Mouse (Mus musculus) heart, embryonic 14.5 days (tissue): ENCODE results near the gene Trim71. TPM values are rescaled to one million over a fixed set of nuclear protein-coding genes. Genes with fewer than 3 reads are reported as not detected.

Experiments used
- ATAC-seq: fragments of 200-750 bp; cut with Nextera tagmentation; 2 replicates; pipeline ENCODE4 v1.8.0; 2017; ENCODE audit warnings: low read depth, moderate TSS enrichment; ENCODE audit not compliant: insufficient number of reproducible peaks, insufficient read depth, low FRiP score
- H3K27ac ChIP-seq, 2 experiments: fragments of 200-500 bp in 1 of 2; fragments of 300-500 bp in 1 of 2; sonication (generic) in 1 of 2; replicated peaks in 1 of 2; 2 replicates each; pipeline ENCODE4 v1.5.1; 2012 to 2014; ENCODE audit warnings: low read depth in 2 of 2, low read length in 2 of 2, control low read depth in 1 of 2, mild to moderate bottlenecking in 1 of 2, mixed read lengths in 1 of 2; ENCODE audit not compliant: control insufficient read depth in 1 of 2, insufficient read depth in 1 of 2
- H3K27me3 ChIP-seq: fragments of 300-500 bp; sonication (generic); 2 replicates; pipeline ENCODE4 v1.6.1; 2014; ENCODE audit warnings: mild to moderate bottlenecking, low read length, control low read depth; ENCODE audit not compliant: control insufficient read depth, insufficient read depth
- H3K36me3 ChIP-seq: fragments of 300-500 bp; sonication (generic); 2 replicates; pipeline ENCODE4 v1.6.1; 2014; ENCODE audit warnings: mild to moderate bottlenecking, control low read depth, low read length, mixed read lengths; ENCODE audit not compliant: control insufficient read depth, insufficient read depth
- H3K4me1 ChIP-seq, 2 experiments: fragments of 200-500 bp in 1 of 2; fragments of 300-500 bp in 1 of 2; sonication (generic) in 1 of 2; 2 replicates each; pipeline ENCODE4 v1.6.1; 2012 to 2014; ENCODE audit warnings: low read length in 2 of 2, control low read depth in 1 of 2, mixed read lengths in 1 of 2; ENCODE audit not compliant: control insufficient read depth in 2 of 2, insufficient read depth in 2 of 2
- H3K4me2 ChIP-seq: fragments of 300-500 bp; sonication (generic); 2 replicates; pipeline ENCODE4 v1.6.1; 2014; ENCODE audit warnings: mild to moderate bottlenecking, low read length
- H3K4me3 ChIP-seq, 2 experiments: fragments of 200-500 bp in 1 of 2; fragments of 300-500 bp in 1 of 2; sonication (generic) in 1 of 2; 2 replicates each; pipeline ENCODE4 v1.5.1; 2012 to 2014; ENCODE audit warnings: low read length in 2 of 2, mild to moderate bottlenecking in 2 of 2, control low read depth in 1 of 2, low read depth in 1 of 2, moderate library complexity in 1 of 2; ENCODE audit not compliant: control insufficient read depth in 1 of 2, insufficient read depth in 1 of 2
- H3K9ac ChIP-seq: fragments of 300-500 bp; sonication (generic); 2 replicates; pipeline ENCODE4 v1.6.1; 2014; ENCODE audit warnings: mild to moderate bottlenecking, low read length
- H3K9me3 ChIP-seq: fragments of 300-500 bp; sonication (generic); 2 replicates; pipeline ENCODE4 v1.6.1; 2016; ENCODE audit warnings: low read length, control low read depth; ENCODE audit not compliant: control insufficient read depth
- WGBS: fragments of 180-500 bp; shearing (Covaris S2); extraction: QIAGEN DNeasy Blood & Tissue Kit; methylation state at CpG from one replicate; pipeline ENCODE4 v1.1.7; 2014; 5-methylcytosine and 5-hydroxymethylcytosine counted together
- polyA plus RNA-seq: library from polyadenylated mRNA; unstranded; fragments of >200 nt; fragmentation: Nextera tagmentation; extraction: Ambion mirVana; gene quantifications from 2 replicates; pipeline ENCODE4 v1.2.1, GENCODE M21; 2014

Trim71 gene
- polyA plus RNA-seq, 1 experiment from 2014 or later: not detected

GRCm38 (mm10) chr9:114556276-114556855 lies 7.8 kb downstream of the Trim71 start:
- Histone ChIP-seq H3K9ac (no peak overlapping the region), H3K4me1 (peaks cover 8 to 11% of the 10 kb centered on the region in 2 experiments; a peak in 3 of 4 replicates), H3K9me3 (no peaks in the 10 kb centered on the region), H3K4me2 (no peak overlapping the region), H3K27me3 (peaks cover 29% of the 10 kb centered on the region), H3K27ac (no peak overlapping the region), H3K4me3 (no peak overlapping the region), H3K36me3 (no peaks in the 10 kb centered on the region)
- 46% methylated on average over 10 of the region's 10 CpGs for WGBS
- no peak for ATAC-seq

- 60% methylated on average over 5 of the region's 5 CpGs for WGBS
- H3K4me1 ChIP-seq: peaks cover 9 to 11% of the 10 kb centered on the region in 2 experiments; a peak in 3 of 4 replicates
- peaks cover 14% of the 10 kb centered on the region for H3K27me3 ChIP-seq
- no peaks in the 10 kb centered on the region for H3K9me3 ChIP-seq
- no peak overlapping the region for H3K4me3 ChIP-seq
- no peak; the same call in 1 of the 2 replicates for ATAC-seq
- H3K27ac ChIP-seq: no peak overlapping the region; a peak in 1 of 4 replicates
- no peak overlapping the region for H3K4me2 ChIP-seq
- no peaks in the 10 kb centered on the region for H3K36me3 ChIP-seq
- no peak overlapping the region for H3K9ac ChIP-seq
These were observed 9.7 kb downstream of the Trim71 start for GRCm38 (mm10) chr9:114554355-114554979.

- no peak overlapping the region for H3K4me3 ChIP-seq
- H3K9me3 ChIP-seq: no peaks in the 10 kb centered on the region
- ATAC-seq: no peak
- H3K4me1 ChIP-seq: peaks cover 9 to 13% of the 10 kb centered on the region in 2 experiments; a peak in 3 of 4 replicates
- H3K9ac ChIP-seq: no peak overlapping the region
- H3K4me2 ChIP-seq: no peak overlapping the region
- no peaks in the 10 kb centered on the region for H3K36me3 ChIP-seq
- no peak overlapping the region for H3K27ac ChIP-seq
- peaks cover 9% of the 10 kb centered on the region for H3K27me3 ChIP-seq
These were observed 10.3 kb downstream of the Trim71 start for GRCm38 (mm10) chr9:114553828-114554227.

GRCm38 (mm10) chr9:114550033-114550432 lies 14.1 kb downstream of the Trim71 start:
- no peak for ATAC-seq
- H3K9me3 ChIP-seq: no peaks in the 10 kb centered on the region
- 15% methylated on average over 6 of the region's 6 CpGs for WGBS
- H3K4me2 ChIP-seq: no peak overlapping the region
- H3K4me3 ChIP-seq: no peak overlapping the region
- H3K27ac ChIP-seq: no peak overlapping the region
- no peaks in the 10 kb centered on the region for H3K36me3 ChIP-seq
- H3K4me1 ChIP-seq: peaks cover 13 to 18% of the 10 kb centered on the region in 2 experiments
- H3K27me3 ChIP-seq: no peaks in the 10 kb centered on the region
- H3K9ac ChIP-seq: no peak overlapping the region

- peaks cover 14 to 20% of the 10 kb centered on the region in 2 experiments; a peak in 3 of 4 replicates for H3K4me1 ChIP-seq
- 54% methylated on average over 5 of the region's 5 CpGs for WGBS
These were observed 15.1 kb downstream of the Trim71 start for GRCm38 (mm10) chr9:114549117-114549516.

GRCm38 (mm10) chr9:114548496-114548895 lies 15.7 kb downstream of the Trim71 start:
- Histone ChIP-seq H3K4me3 (no peak overlapping the region), H3K4me2 (no peak overlapping the region), H3K27ac (no peak overlapping the region), H3K4me1 (peaks cover 15 to 22% of the 10 kb centered on the region in 2 experiments; a peak in 3 of 4 replicates), H3K9ac (no peak overlapping the region), H3K9me3 (no peaks in the 10 kb centered on the region), H3K36me3 (no peaks in the 10 kb centered on the region), H3K27me3 (no peaks in the 10 kb centered on the region)
- no peak for ATAC-seq
- 61% methylated on average over 4 of the region's 4 CpGs for WGBS

More at GRCm38 (mm10) chr9:114549117-114549516, 15.1 kb downstream of the Trim71 start:
- ATAC-seq: no peak
- no peaks in the 10 kb centered on the region for H3K36me3 ChIP-seq
- no peak overlapping the region for H3K4me3 ChIP-seq
- no peak overlapping the region for H3K4me2 ChIP-seq
- no peak overlapping the region for H3K9ac ChIP-seq
- no peaks in the 10 kb centered on the region for H3K27me3 ChIP-seq
- H3K27ac ChIP-seq: no peak overlapping the region
- H3K9me3 ChIP-seq: no peaks in the 10 kb centered on the region

GRCm38 (mm10) chr9:114547643-114548077 lies 16.5 kb downstream of the Trim71 start:
- peaks cover 15 to 22% of the 10 kb centered on the region in 2 experiments; a peak in 3 of 4 replicates for H3K4me1 ChIP-seq
- no peak for ATAC-seq

More at GRCm38 (mm10) chr9:114547643-114548077, 16.5 kb downstream of the Trim71 start:
- Histone ChIP-seq H3K36me3 (no peaks in the 10 kb centered on the region), H3K9ac (no peak overlapping the region), H3K27ac (no peak overlapping the region), H3K4me3 (no peak overlapping the region), H3K4me2 (no peak overlapping the region), H3K27me3 (no peaks in the 10 kb centered on the region), H3K9me3 (no peaks in the 10 kb centered on the region)
- 66% methylated on average over 6 of the region's 6 CpGs for WGBS
